Mouse (Mus musculus) cerebellum, adult 18-20 months (tissue): ENCODE measurements at regions not wholly inside any gene's neighbourhood (a gene's known extent, or its start where the extent isn't known, plus 50 kb on each side); places are given as distances from the start of the nearest gene placed in this dataset.
"Not testable (repeated sequence)": the region's sequence is repeated elsewhere in the genome, so short reads cannot be mapped to it uniquely, and the experiment has no call there.

Source experiments
- DNase-seq, 2 experiments: peaks; one replicate each; pipeline ENCODE4 v3.0.0; 2021

DNA sequence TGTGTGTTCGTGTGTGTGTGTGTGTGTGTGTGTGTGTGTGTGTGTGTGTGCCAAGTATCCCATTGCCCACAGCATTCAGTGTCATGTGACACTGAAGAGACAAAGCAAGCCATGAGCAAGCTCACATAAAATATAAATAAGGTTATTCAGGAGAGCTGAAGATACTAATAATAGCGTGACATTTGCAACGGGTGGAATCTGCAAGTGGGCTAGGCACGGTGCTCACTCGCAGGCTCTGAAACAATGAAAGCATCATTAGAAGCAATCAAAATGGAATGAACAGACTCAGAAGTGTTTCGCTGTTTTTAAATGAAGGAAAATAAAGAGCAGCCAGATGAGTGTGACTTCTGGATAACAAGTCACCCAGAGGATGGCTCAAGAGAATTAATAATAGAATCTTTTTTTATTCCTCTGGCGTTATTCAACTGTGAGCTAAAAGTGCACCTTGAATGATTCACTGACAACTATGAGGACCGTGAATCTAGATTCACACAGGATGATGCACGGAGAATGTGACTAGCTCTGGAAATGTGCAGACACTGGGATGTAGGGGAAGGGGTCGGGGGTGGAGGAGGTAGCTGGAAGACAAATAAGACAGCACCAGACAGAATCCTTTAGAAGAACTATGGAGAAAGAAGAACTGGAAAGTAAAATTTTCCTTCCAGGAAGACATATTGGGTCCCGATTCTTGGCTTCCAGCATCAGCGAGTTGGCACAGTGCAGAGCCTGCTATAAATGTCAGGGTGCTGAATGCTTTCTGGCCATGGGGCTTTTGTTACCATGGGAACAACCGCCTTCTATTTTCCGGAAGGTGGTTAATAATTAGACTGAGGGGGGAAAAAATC, 55.3 kb downstream of the Actbl2 start:
- peak; percentile 37 to 51 for DNase-seq

DNA sequence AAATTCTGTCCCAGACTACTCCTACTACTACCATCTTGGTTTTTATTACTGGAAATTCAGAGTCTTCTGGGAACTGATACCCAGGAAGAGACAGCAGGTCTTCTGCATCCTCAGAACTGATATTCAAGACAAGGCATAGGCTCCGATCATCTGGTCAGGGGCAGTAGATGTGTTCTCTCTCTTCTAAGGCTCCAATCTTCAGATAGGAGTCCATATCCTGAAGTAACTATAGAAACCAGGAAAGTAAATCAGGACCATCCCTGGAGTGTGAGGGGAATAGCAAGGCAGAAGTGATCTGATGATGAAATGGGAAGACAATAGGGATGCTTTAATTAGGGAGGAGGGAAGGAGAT, 55.9 kb downstream of the Actbl2 start:
- peak in 1 of 2 experiments; percentile 17 for DNase-seq

DNA sequence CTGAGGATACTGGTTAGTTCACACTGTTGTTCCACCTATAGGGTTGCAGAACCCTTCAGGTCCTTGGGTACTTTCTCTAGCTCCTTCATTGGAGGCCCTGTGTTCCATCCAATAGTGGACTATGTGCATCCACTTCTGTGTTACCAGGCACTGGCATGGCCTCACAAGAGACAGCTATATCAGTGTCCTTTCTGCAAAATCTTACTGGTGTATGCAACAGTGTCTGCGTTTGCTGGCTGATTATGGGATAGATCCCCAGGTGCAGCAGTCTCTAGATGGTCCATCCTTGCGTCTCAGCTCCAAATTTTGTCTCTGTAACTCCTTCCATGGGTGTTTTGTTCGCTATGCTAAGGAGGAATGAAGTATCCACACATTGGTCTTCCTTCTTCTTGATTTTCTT, 58.7 kb downstream of the Actbl2 start:
- DNase-seq = not testable (repeated sequence)

DNA sequence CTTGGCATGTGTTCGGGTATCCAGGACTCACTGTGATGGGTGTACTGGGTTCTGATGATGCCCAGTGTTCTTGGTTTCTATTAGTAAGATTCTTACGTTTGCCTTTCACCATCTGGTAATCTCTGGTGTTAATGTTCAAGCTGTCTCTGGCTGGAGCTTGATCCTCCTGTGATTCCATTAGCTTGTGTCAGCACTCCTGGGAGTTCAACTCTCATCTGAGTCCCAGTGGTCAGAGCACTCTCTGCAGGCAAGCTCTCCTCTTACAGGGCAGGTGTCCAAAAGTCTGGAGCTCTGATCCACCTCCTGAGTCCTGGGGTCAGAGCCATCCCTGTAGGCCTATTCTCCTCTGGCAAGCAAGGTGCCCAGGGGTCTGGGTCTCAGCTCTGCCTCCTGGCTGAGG, 63.1 kb downstream of the Actbl2 start:
- not testable (repeated sequence) for DNase-seq

DNA sequence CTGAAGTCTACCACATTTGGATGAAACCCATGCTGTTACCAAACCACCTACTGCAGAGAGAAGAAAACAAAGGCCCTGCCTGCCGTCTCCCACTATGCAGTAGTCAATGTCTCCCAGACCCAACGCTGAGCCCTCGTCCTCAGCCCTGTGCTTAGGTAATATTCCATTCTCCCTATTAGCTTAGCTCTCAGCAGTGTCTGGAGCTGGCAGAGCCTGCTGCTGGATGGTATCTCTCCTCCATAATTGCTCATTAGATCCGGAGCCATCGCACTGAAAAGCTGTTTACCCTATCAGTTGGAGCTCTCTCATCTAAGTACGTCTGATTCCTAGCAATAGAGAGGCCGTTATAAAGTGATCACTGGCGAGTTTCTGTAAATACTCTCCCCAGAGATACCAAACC, 68.4 kb downstream of the Actbl2 start:
- DNase-seq = no peak

DNA sequence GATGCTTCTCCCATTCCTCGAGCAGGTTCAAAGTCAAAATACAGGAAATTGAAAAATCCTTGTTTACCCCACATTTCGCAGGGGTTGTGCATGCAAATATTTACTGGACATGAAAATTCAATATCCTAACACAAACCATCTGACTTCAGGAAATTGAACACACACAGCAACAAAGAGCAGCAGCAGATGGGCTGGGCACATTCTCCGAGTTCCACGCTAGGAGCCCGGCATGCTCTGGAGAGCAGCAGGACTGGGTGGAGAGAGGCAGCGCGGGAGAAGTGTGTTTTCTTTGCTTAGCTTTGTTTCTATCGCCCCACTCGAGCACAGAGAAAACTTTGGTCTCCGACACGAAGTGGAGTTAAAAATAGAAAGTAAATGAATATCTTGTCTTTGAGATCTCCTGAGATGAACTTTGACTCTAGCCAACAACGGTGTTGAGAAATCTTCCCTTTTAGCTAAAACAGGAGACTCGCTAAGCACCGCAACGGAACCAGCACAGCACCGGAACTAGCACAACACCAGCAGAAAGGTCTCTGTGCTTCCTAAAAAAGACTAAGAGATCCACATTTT, 71.4 kb downstream of the Actbl2 start:
- DNase-seq = no peak

DNA sequence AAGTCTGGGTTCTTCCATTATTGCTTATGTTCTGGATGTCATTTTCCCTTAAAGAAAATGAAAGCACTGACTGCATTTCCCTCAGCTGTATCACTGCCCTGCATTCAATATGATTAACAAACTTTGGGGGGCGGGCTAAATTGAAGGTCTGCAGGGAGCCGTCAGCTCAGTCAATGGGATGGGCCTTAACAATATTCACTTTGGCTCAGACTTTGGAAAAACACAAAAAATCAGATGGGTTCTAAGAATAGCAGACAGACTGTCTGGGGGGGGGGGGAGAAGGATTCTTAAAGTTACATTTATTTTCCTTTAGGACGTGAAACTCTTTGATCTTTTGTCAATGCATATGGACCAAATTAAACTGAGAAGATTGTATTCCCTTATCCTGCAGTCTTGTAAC, 78.2 kb downstream of the Actbl2 start:
- no peak for DNase-seq

DNA sequence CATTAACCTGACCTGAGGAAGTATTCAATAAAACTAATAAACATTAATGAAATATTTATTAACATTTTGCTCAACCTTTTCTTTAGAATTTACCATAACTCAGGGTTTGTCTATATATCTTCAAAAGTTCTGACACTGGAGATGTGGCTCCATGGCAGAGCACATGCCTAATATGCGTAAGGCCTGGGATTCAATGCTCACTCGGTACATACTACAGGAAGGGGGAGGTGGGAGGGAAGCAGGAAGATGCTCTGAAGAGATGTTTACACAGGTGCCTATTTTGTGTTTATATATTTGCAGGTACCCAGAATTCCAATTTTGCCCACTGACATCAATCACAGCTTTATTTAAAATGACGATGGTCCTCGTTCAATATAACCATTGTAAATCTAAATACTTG, 79.0 kb downstream of the Actbl2 start:
- DNase-seq = no peak

DNA sequence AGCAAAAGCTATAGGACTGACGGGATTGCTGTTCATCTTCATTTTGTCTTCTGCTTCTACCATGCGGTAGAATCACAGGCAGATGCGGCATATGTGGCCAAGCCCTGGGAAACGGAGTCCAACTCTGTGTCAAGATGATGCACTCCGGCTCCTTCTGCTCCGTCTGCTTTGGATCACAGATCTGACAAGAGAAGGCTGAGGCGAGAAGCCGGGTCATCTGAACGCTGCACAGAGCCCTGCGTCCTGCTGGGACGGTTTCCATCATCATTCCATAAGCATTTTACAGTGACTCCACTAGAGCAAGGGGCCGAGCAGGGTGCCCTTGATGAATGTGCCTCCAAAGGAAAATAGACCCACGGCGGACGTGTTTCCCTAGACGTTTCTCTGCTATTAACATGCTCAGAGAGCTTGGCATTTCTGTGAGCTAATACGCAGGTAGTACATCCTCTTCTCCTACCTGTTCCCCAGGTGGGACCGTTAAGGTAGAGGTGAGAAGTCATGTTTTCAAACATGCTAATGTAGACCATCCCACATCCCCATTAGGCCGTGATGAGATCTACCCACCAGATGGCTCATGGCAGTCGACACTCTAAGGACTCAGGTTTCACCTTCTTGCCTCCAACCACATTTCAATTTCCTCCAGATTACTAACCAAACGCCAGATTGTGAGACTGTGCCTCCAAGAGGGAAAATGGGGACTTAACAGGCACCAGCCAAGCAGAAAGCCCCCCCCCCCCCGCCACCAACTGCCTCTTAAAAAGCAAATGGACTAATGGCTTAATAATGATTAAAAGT, 79.6 kb downstream of the Actbl2 start:
- no peak for DNase-seq

DNA sequence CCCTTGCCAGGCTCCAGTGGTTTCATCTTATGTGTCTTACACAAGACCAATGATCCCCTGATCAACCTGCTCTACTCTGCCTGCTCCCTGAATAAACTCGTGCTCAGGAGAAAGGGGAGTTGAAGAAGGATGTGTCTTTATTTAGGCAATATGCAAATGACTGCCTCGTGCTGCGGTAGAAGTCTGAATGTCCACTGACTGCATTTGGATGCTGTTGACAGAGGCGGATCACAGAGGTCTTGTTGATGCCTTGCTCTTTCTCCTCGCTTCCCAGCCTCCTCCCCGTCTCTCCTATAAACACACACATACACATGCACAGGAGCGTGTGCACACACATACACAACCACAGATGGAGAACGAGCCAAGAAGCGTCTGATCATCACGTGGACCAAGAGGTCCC, 90.2 kb downstream of the Actbl2 start:
- DNase-seq = no peak

DNA sequence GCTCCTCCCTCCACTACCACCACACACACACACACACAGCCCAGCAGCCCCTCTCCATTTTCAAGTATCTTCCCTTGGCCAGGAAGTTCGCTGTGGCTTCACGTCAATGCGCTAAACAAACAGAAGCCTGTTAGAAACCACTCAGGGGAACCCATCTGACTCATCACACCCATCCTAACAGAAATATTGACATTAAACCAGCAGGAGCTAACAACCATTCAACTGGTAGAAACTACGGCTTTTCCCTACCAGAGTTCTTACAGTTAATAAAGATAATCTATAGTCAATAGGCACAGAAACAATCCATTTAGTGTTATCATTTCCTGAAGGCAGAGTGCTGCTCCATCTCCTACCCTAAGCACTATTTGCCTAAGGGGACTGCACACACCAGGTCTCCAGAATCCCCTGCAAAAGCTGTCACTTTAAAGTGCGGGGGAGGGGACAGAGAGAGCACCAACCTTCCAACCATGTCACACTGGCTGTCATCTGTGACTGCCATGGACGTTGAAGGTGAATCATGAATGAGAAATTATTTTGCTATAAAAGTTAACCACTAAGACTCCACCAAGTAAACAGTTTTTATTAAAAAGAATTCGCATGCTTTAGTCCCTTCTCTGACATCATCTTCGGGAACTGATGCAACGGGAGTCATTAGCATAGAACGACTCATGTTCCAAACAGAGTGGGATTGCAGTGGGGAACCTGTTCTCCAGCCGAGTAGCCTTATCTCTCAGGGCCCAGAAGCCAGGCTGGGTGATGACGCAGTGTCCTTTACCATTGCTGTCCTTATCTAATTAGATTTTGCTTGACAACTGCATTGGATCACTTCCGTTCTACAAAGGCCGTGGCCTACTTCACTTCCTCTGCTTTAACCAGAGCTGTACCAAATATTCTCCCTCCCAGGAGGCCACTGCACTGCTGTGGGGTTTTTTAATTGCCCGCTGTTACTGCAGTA, 91.0 kb downstream of the Actbl2 start:
- no peak for DNase-seq

DNA sequence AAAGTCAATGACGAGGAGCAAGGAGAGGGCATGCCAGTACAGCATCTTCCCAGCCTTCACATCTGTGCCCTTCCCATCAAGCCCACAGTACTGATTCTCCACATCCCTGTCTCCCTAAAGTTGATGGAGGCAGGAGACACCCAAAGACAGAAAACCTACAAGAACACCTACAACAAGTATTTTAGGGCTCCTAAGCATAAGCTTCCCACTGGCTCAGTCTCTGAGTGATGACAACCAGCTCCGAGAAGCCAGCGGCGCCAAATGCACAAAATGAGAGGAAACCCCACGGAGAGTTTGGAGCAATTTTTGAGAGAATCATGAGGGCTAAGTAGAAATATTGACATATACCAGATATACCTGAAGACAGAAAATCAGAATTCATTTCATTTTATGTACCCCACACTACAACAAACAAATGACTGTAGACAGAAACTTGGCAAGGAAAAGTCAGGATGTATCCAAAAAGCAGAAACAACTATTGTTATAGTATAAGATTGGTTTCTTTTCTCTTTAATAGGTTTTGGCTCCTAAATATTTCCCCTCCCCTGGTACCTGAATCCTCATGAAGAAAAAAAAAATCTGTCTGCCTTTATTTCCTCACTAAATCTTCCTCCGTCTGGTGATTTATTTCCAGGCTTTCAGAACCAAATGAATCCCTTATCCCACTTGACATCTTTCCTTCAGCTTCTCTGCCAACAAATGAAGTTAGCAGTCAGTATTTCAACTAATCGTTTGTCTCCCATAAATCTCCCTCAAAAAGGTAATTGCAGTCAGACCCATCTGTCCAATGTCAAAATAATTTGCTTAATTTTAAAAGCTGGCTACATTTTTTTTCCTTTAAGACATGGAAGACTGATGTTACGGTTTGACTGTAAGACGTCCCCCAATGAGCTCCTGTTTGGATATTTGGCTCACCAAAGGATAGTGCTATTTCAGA, 102.0 kb downstream of the Actbl2 start:
- no peak for DNase-seq

DNA sequence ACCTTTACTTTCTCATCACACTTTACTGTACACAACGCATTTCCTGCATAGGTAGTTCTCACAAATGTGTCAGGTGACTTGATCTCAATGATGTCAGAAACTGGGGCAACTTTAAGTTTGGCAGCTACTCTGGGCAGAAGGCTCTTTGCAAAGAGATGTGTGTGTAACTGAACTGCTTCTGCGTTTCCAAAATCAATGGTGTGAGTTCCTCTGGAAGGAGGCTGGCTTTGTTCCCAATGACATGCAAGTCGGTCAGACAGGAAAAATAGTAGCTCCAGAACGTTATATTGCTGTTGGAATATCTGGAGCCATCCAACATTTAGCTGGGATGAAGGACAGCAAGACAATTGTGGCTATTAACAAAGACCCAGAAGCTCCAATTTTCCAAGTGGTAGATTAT, 106.6 kb downstream of the Actbl2 start:
- no peak for DNase-seq

DNA sequence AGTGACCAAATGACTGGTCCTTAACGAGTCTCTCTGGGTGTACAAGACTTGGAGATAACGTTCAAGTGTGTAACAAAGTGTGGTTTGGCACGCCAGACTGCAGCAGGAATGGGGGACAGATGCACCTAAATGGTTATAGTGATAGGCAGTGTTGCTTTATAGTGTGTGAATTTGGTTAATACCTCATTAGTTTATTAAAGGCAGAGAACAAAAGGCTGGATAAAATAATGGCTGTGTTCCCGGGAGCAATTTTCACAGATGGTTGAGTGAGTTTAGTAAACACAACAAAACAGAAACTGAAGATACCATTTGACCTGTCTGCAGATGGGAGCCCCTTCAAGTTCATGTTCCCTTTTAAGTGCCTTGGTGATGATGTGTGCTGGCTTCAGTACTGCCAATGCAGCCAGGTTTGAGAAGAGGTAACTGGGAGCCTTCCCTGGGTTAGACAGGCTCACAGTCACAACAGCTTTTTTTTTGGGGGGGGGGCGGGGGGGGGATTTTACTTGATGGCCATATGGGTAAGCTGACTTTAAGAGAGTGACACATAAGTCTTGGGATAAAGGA, 108.4 kb downstream of the Actbl2 start:
- no peak for DNase-seq

DNA sequence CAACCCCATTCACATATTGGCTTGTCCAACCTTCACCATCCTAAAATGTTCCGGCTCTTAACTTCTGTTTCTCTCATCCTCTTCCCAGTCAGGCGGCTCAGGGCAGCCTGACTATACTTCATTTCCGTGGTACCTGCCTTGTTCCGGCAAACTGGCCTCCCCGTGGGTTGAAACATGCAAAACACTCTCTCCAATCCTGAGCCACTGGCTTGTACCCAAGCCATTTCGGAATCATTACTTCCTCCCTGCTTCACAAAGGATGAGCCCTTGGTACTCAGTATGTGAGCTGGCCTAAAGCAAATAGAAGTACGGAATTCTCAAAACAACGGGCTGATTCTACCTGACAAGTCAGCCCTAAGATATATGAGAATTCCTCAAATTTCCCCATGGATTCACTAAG, 112.1 kb downstream of the Actbl2 start:
- no peak for DNase-seq

DNA sequence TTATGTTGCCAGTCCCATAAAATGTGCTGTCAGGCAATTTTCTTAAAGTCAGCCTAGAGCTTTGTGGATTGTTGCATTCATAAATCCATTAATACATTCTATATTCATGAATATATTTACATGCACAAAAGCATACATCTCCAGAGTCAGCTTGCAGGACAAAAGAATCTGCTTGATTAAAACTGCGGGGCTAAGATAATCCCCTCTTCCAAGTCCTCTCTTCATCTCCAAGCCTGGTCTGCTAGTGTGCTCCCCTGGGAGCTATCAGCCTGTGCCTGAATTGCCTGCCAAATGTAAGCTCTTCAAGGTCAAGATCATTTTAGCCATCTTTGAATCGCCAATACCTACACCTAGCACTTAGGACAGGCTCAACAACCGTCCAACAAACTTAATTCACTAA, 112.8 kb downstream of the Actbl2 start:
- no peak for DNase-seq

DNA sequence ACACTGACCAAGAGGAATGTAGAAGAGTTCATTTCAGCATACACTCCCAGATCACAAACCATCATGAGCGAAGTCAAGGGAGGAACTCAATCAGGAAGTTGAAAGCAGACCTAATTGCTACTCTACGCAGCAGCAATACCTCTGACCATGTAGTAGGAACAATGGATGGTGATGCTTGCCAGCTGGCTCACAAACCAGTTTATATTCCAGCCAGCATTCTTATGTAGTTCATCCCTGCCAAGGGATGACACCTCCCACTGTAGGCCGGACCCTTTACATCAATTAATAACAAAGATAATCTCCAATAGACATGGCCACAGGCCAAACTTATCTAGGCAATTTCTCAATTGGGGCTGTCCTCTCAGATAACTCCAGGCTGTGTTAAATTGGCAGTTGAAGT, 115.1 kb downstream of the Actbl2 start:
- no peak for DNase-seq

DNA sequence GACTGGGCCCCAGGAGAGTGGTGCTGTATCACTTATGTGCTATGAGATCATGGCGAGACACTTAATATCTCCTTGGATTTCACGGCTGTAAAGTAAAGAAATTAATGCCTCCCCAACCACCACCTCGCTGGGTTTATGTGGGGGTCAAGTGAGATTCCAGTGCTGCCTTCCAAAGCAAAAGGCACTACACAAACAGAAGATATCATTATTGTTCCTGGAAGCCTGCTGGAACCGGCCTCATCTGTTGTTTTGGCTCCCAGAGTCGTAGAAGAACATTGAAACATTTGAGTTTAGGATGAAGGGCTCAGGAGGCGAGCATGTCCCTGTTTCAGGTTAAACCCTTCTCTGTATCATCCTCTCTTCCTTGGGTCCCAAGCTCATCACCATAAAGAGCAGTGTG, 116.6 kb downstream of the Gpbp1 start:
- DNase-seq = no peak

DNA sequence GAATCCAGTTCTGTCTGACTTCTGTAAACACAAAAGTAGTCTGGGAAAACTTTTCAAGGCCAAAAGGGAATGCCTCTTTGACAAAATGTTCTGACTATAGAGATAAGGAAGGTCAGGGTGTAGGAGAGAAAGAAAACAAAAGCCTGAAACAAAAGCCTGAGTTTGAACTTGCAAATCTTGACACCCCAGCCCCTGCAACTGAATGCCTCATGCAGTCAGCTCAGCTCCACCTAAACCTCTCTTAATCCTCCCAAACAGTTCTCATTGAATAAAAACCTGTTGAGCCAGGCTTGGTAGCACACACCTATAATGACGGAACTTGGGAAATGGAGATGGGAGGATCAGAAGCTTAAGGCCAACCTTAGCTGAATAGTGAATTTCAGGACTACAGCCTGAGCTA, 116.1 kb downstream of the Gpbp1 start:
- DNase-seq = no peak
